Mouse (Mus musculus) embryonic fibroblast, embryonic 13.5 days (primary cell): ENCODE data around the gene Zscan12.

Experiments used
- CTCF ChIP-seq: IDR thresholded peaks from 2 replicates; pipeline ENCODE4 v1.5.1; 2011; ENCODE audit warnings: mild to moderate bottlenecking, control low read depth, low read length, moderate library complexity, borderline replicate concordance; ENCODE audit not compliant: insufficient read depth
- POLR2A ChIP-seq: IDR thresholded peaks from 2 replicates; pipeline ENCODE4 v1.6.1; 2011; ENCODE audit warnings: low read depth, mild to moderate bottlenecking, control low read depth, low read length, moderate library complexity

DNA sequence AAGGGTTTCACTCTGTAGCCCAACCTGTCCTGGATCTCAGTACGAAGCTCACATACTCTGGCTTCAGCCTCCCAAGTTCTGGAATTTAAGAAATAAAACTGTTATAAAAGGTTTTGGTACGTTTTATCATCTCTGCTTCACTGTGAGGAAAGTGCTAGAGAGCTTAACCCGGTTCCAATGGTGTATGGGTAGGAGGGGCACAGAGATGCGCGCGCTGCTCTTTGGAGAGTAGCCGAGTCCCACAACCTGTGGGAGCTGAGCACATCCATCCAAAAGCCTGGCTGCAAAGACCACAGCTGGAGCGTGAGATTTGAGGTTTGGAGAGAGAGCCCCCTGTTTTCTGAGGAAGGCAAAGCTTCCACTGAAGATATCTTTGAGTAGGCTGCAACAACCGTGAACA lies 35.2 kb upstream of the Zscan12 start:
- TF ChIP-seq CTCF (no peak), POLR2A (no peak)
